Mouse (Mus musculus) stomach, postnatal 0 days (tissue): ENCODE results near the gene Pik3ip1.

ENCODE experiments used
- CTCF ChIP-seq: IDR thresholded peaks from 2 replicates; pipeline ENCODE4 v1.5.1; 2016; ENCODE audit warnings: antibody characterized with exemption, low read depth, mild to moderate bottlenecking, moderate library complexity
- EP300 ChIP-seq: optimal IDR thresholded peaks from 2 replicates; pipeline ENCODE3; 2016; ENCODE audit warnings: antibody characterized with exemption

- TF ChIP-seq CTCF (no peak), EP300 (no peak)
Observed at GRCm38 (mm10) chr11:3352131-3352530, 21.9 kb downstream of the Pik3ip1 start.
